18 mouse cellular contexts compared by ENCODE assay signal in the genomic region with DNA sequence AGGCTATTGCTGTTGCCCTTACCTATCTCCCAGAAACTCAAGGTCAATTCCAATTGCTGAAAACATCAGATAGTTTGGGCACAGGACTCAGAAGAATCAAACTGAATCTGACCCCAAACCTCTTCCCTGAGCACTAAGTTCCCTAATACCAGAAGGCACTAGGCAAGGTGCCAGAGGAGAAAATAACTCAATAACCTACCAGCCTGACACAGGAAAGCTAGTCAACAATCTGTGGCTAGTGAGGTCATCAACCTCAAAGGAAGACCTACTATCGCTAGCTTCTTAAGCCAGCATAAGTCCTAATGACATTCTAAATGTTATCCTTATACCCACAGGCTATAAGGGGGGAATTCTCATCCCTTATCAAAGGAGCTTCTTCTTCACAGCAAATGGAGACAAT.
"Had no signal": no experiment of that assay in that cellular context is flagged by ENCODE, and none has a peak within 500 bp of the region (broad histone marks: within the 10 kb centered on the region; RNA-seq: fewer than 3 reads in every experiment).

No protein-coding gene starts in this region.

- H3K4me2 ChIP-seq: liver, embryonic 11.5 days; lung, embryonic 14.5 days; midbrain, embryonic 13.5 days; neural tube, embryonic 13.5 days; stomach, embryonic 15.5 days had no signal

- DNase-seq: liver, postnatal 0 days; lung, embryonic 14.5 days; retina, postnatal 1 day; right cerebral cortex, postnatal 25 days; spleen, adult 18-20 months; thymus, postnatal 25 days had no signal

- ATAC-seq: intestine, postnatal 0 days; liver, postnatal 0 days; lung, postnatal 0 days; midbrain, embryonic 13.5 days; midbrain, embryonic 16.5 days had no signal

- H3K9ac ChIP-seq: liver, embryonic 14.5 days; liver, postnatal 0 days; lung, embryonic 14.5 days; midbrain, embryonic 13.5 days; neural tube, embryonic 13.5 days; stomach, embryonic 15.5 days had no signal

- H3K27ac ChIP-seq: liver, embryonic 14.5 days; macrophage; midbrain, embryonic 10.5 days; midbrain, embryonic 13.5 days; neural tube, embryonic 13.5 days; stomach, embryonic 15.5 days had no signal

- H3K9me3 ChIP-seq: megakaryocyte, embryonic 14.5 days; midbrain, embryonic 10.5 days; midbrain, embryonic 13.5 days; neural tube, embryonic 13.5 days; stomach, embryonic 15.5 days had no signal

- H3K4me1 ChIP-seq: megakaryocyte, embryonic 14.5 days; midbrain, embryonic 10.5 days; midbrain, embryonic 13.5 days; neural tube, embryonic 13.5 days; stomach, embryonic 15.5 days had no signal

- H3K36me3 ChIP-seq: midbrain, embryonic 10.5 days; midbrain, embryonic 13.5 days; neural tube, embryonic 13.5 days; stomach, embryonic 15.5 days had no signal

- H3K4me3 ChIP-seq: megakaryocyte, embryonic 14.5 days; midbrain, embryonic 10.5 days; midbrain, embryonic 13.5 days; myocyte; neural tube, embryonic 13.5 days; stomach, embryonic 15.5 days had no signal

- H3K27me3 ChIP-seq: megakaryocyte, embryonic 14.5 days; midbrain, embryonic 13.5 days; neural tube, embryonic 13.5 days; stomach, embryonic 15.5 days had no signal
